Mouse (Mus musculus) frontal cortex, postnatal 36 days (tissue): ENCODE measurements at regions not wholly inside any gene's neighbourhood (a gene's known extent, or its start where the extent isn't known, plus 50 kb on each side); places are given as distances from the start of the nearest gene placed in this dataset.

Experiments
- DNase-seq, 2 experiments: peaks; one replicate each; pipeline ENCODE4 v3.0.0; 2022; ENCODE audit warnings: low spot score in 2 of 2

GRCm38 (mm10) chr14:25279751-25280150 lies 179.2 kb upstream of the Zmiz1 start:
- no peak for DNase-seq

- DNase-seq, result no peak
These were observed 166.4 kb upstream of the Zmiz1 start for GRCm38 (mm10) chr14:25292557-25292956.

- no peak for DNase-seq
These were observed 164.8 kb upstream of the Zmiz1 start for GRCm38 (mm10) chr14:25294226-25294625.

- no peak for DNase-seq
These were observed 163.2 kb upstream of the Zmiz1 start for GRCm38 (mm10) chr14:25295688-25296350.

- no peak for DNase-seq
These were observed 159.3 kb upstream of the Zmiz1 start for GRCm38 (mm10) chr14:25299673-25300190.

- DNase-seq, result no peak
These were observed 157.5 kb upstream of the Zmiz1 start for GRCm38 (mm10) chr14:25301336-25302031.

- DNase-seq, result no peak
These were observed 154.6 kb upstream of the Zmiz1 start for GRCm38 (mm10) chr14:25304391-25304851.

- no peak for DNase-seq
These were observed 152.8 kb upstream of the Zmiz1 start for GRCm38 (mm10) chr14:25306166-25306565.

- DNase-seq, result no peak
These were observed 151.9 kb upstream of the Zmiz1 start for GRCm38 (mm10) chr14:25306961-25307654.

- DNase-seq, result no peak
These were observed 150.9 kb upstream of the Zmiz1 start for GRCm38 (mm10) chr14:25308051-25308450.

GRCm38 (mm10) chr14:25310671-25311151 lies 148.3 kb upstream of the Zmiz1 start:
- no peak for DNase-seq

GRCm38 (mm10) chr14:25311475-25311874 lies 147.5 kb upstream of the Zmiz1 start:
- DNase-seq, result no peak

GRCm38 (mm10) chr14:25312135-25312534 lies 146.8 kb upstream of the Zmiz1 start:
- DNase-seq, result no peak

GRCm38 (mm10) chr14:25312814-25313426 lies 146.1 kb upstream of the Zmiz1 start:
- DNase-seq, result peak in 1 of 2 experiments; percentile 44

- DNase-seq, result no peak
These were observed 145.2 kb upstream of the Zmiz1 start for GRCm38 (mm10) chr14:25313693-25314240.

GRCm38 (mm10) chr14:25316491-25316890 lies 142.5 kb upstream of the Zmiz1 start:
- DNase-seq, result no peak

GRCm38 (mm10) chr14:25317680-25318471 lies 141.1 kb upstream of the Zmiz1 start:
- DNase-seq, result peak; percentile 74 to 83

- no peak for DNase-seq
These were observed 140.1 kb upstream of the Zmiz1 start for GRCm38 (mm10) chr14:25318909-25319308.

- DNase-seq, result peak in 1 of 2 experiments; percentile 29
These were observed 138.8 kb upstream of the Zmiz1 start for GRCm38 (mm10) chr14:25320141-25320540.
